Mouse (Mus musculus): ENCODE results near the gene Mical1.

DNA sequence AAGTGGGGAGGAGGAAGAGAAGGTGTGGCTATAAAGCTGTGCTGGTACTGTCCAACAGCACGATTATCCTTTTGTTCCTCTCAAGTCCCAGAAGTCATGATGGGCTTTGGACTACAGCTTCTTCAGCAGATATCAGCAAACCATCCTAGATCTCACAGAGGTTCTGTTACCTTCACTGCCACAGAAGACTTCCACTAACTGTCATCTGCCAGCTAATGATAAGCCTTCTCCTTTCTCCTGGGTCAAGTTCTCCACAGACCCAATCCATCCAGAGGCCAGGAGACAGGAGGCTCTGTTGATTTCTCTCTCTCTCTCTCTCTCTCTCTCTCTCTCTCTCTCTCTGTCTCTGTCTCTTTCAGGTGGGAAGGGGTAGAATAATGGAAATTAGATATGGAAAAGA, 27.9 kb upstream of the Mical1 start:
- TF ChIP-seq CTCF (IDR thresholded peaks at IDR 0.05; ENCODE audit: low read depth, low read length) (no peak), POLR2A (IDR thresholded peaks at IDR 0.05; ENCODE audit: borderline replicate concordance, low read depth, low read length) (no peak)

Data from bone marrow macrophage, adult 2 months (primary cell).